ENCODE assay signal across 8 mouse cellular contexts in the genomic region with DNA sequence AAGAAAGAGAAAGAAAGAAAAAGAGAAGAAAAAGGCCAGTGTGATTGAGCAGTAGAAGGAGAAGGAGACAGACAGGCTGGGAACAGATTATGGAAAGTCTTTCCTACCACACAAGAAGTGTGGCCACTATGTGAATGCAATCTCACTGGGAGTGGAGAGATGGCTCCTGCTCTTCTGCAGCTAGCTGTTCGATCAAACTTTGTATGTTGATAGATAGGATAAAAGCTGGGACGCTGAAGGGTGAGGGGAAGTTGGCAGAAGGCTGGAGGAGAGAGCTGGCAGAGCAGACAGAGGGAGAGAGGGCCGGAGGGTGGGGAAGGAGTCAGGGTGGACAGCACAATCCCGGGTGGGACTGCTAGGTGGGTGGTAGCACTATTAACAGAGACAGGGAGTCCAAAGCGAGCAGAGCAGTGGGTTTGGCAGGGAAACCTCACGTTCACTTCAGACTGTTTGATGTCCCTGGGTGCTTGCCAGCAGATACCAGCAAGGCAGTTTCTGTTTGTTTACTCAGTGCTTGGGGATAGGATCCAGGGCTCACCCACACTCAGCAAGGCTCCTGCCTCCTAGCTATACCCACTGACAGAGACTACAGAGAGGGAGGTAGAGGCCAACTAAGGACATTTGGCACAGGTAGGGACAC. TPM values are rescaled to one million over a fixed set of nuclear protein-coding genes. Genes with fewer than 3 reads are reported as not detected.
DNase-seq lines count a peak whose midpoint lies in the region; ATAC-seq and TF ChIP-seq lines count a peak whose summit lies in the region.

No protein-coding gene starts in this region.

- no peaks in the 10 kb centered on the region for H3K4me1 ChIP-seq in hindbrain, postnatal 0 days (ENCODE audit: insufficient read depth, low read length)

- WGBS in hindbrain, postnatal 0 days, result 44% methylated on average over 6 of the region's 6 CpGs

- no peak for ATAC-seq in hindbrain, postnatal 0 days

- H3K27me3 ChIP-seq in hindbrain, postnatal 0 days (ENCODE audit: insufficient read depth, low read length), result no peaks in the 10 kb centered on the region

- DNase-seq in kidney, adult 11 months, result peak; percentile 23
- DNase-seq in kidney, postnatal 4 days, result no peak
- DNase-seq in adrenal gland, adult (ENCODE audit: inconsistent age in 2 of 2, low spot score in 1 of 2), result peak; percentile 71 to 87
- DNase-seq in heart, adult 8-10 months (ENCODE audit: low spot score), result peak; percentile 19
- DNase-seq in layer of hippocampus, postnatal 14 days (ENCODE audit: low spot score in 2 of 2), result peak; percentile 38 to 60
- DNase-seq in ovary, postnatal 36 days (ENCODE audit: low spot score), result peak; percentile 49
- DNase-seq in hindbrain, postnatal 0 days (ENCODE audit: low spot score), result no peak
- DNase-seq in spleen, adult 18-20 months, result no peak

- no peak overlapping the region for H3K27ac ChIP-seq in hindbrain, postnatal 0 days

- no peaks in the 10 kb centered on the region for H3K9me3 ChIP-seq in hindbrain, postnatal 0 days (ENCODE audit: low read length)

- no peak for TF ChIP-seq CTCF in hindbrain, postnatal 0 days (IDR thresholded peaks at IDR 0.05; ENCODE audit: low read depth)

- no peaks in the 10 kb centered on the region for H3K36me3 ChIP-seq in hindbrain, postnatal 0 days (ENCODE audit: insufficient read depth, low read length)

- no peak overlapping the region for H3K4me2 ChIP-seq in hindbrain, postnatal 0 days (ENCODE audit: low read depth, low read length)

- no peak overlapping the region for H3K9ac ChIP-seq in hindbrain, postnatal 0 days (replicated peaks; ENCODE audit: low read length)

- H3K4me3 ChIP-seq in hindbrain, postnatal 0 days (ENCODE audit: low read length), result no peak overlapping the region

RNA-seq across cellular contexts. Expression of gene Slc16a10, which starts 35.4 kb away (rescaled TPM):
- total RNA-seq in heart, adult 8-10 months (2022), result 10 to 100 TPM; 19.3 to 24.6 (median 19.9) TPM
- total RNA-seq in layer of hippocampus, postnatal 14 days (2021), result 1 to 10 TPM; 1.4 to 1.8 TPM
- 3.9 and 4.1 TPM in 2 replicates for total RNA-seq in hindbrain, postnatal 0 days (2014; rRNA removed)
- polyA plus RNA-seq in hindbrain, postnatal 0 days (2015; fragmentation: Nextera tagmentation; extraction: Ambion mirVana), result 3.4 and 3.6 TPM in 2 replicates

Comparison
In these comparisons a context has a peak if more than half of its experiments do, and no peak if none do; other contexts are left out.
1. DNase-seq: peak in kidney, adult 11 months (single experiment), adrenal gland, adult (2 of 2), heart, adult 8-10 months (single experiment), layer of hippocampus, postnatal 14 days (2 of 2) and ovary, postnatal 36 days (single experiment); none in kidney, postnatal 4 days (0 of 2), hindbrain, postnatal 0 days (single experiment) and spleen, adult 18-20 months (0 of 2).